Mouse (Mus musculus) forebrain, embryonic 10.5 days (tissue): ENCODE data around the gene Tmed1. TPM values are rescaled to one million over a fixed set of nuclear protein-coding genes. Genes with fewer than 3 reads are reported as not detected.

Source experiments
- DNase-seq: peaks from one replicate; pipeline ENCODE4 v3.0.0-alpha.2; 2017; ENCODE audit warnings: low spot score; ENCODE audit errors: extremely low spot score
- H3K27ac ChIP-seq: fragments of 300-500 bp; sonication (generic); 2 replicates; pipeline ENCODE4 v1.5.1; 2016; ENCODE audit warnings: mild to moderate bottlenecking
- H3K27me3 ChIP-seq: fragments of 300-500 bp; sonication (generic); 2 replicates; pipeline ENCODE4 v1.6.1; 2016; ENCODE audit warnings: mild to moderate bottlenecking; ENCODE audit not compliant: poor library complexity, severe bottlenecking
- H3K36me3 ChIP-seq: fragments of 300-500 bp; sonication (generic); replicated peaks from 2 replicates; pipeline ENCODE4 v1.6.1; 2016; ENCODE audit warnings: mild to moderate bottlenecking, moderate library complexity
- H3K4me1 ChIP-seq: fragments of 300-500 bp; sonication (generic); 2 replicates; pipeline ENCODE4 v1.6.1; 2016
- H3K4me3 ChIP-seq: fragments of 300-500 bp; sonication (generic); 2 replicates; pipeline ENCODE4 v1.5.1; 2016; ENCODE audit warnings: mild to moderate bottlenecking, moderate library complexity
- H3K9me3 ChIP-seq: fragments of 300-500 bp; sonication (generic); 2 replicates; pipeline ENCODE4 v1.6.1; 2016; ENCODE audit warnings: mild to moderate bottlenecking, moderate library complexity
- WGBS: fragments of 180-500 bp; shearing (Covaris S2); methylation state at CpG from one replicate; pipeline ENCODE4 v1.1.7; 2016; 5-methylcytosine and 5-hydroxymethylcytosine counted together
- polyA plus RNA-seq: library from polyadenylated mRNA; unstranded; fragments of >200 nt; fragmentation: Nextera tagmentation; extraction: Ambion mirVana; gene quantifications from 2 replicates; pipeline ENCODE4 v1.2.1, GENCODE M21; 2016

Gene Tmed1
- polyA plus RNA-seq, 1 experiment from 2014 or later: 119 TPM

GRCm38 (mm10) chr9:21517947-21518495 is 8.0 kb upstream of the Tmed1 start:
- no peak overlapping the region for H3K27ac ChIP-seq
- no peaks in the 10 kb centered on the region for H3K4me1 ChIP-seq
- no peaks in the 10 kb centered on the region; the same call in 1 of the 2 replicates for H3K36me3 ChIP-seq
- H3K4me3 ChIP-seq: no peak overlapping the region
- WGBS: 89% methylated on average over 6 of the region's 6 CpGs
- H3K9me3 ChIP-seq: peaks cover 9% of the 10 kb centered on the region; the same call in 1 of the 2 replicates
- DNase-seq: no peak
- H3K27me3 ChIP-seq: no peaks in the 10 kb centered on the region

DNA sequence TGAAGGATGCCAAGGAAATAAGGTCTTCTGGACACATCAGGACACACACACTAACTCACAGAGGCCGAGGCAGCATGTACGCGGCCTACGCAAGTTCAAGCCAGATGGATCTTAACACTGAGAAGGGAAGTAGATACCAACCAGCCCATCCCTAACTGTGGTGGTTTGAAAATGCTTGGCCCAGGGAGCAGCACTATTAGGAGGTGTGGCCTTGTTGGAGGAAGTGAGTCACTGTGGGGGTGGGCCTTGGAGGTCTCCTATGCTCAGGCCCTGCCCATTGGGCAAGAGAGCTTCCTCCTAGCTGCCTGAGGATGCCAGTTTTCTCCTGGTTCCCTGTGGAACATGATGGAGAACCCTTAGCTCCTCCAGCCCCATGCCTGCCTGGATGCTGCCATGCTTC is 3.4 kb upstream of the Tmed1 start:
- H3K9me3 ChIP-seq: peaks cover 4% of the 10 kb centered on the region; the same call in 1 of the 2 replicates

GRCm38 (mm10) chr9:21511052-21511451 is 1.0 kb upstream of the Tmed1 start:
- DNase-seq: no peak
- Histone ChIP-seq H3K4me1 (peaks cover 23% of the 10 kb centered on the region), H3K27ac (peak overlapping the region; percentile 95), H3K27me3 (no peaks in the 10 kb centered on the region), H3K36me3 (peaks cover 32% of the 10 kb centered on the region), H3K9me3 (peaks cover 4% of the 10 kb centered on the region; the same call in 1 of the 2 replicates), H3K4me3 (peak overlapping the region; percentile 80)
- 83% methylated on average over 9 of the region's 9 CpGs for WGBS

More for the DNA sequence above, 3.4 kb upstream of the Tmed1 start:
- Histone ChIP-seq H3K27me3 (no peaks in the 10 kb centered on the region), H3K27ac (no peak overlapping the region), H3K36me3 (peaks cover 8% of the 10 kb centered on the region), H3K4me3 (no peak overlapping the region), H3K4me1 (peaks cover 23% of the 10 kb centered on the region)
- no peak for DNase-seq
- 97% methylated on average over 4 of the region's 4 CpGs for WGBS

GRCm38 (mm10) chr9:21510689-21511015 is 600 bp upstream of the Tmed1 start:
- H3K4me3 ChIP-seq: peak overlapping the region; percentile 80
- DNase-seq: no peak
- peaks cover 23% of the 10 kb centered on the region for H3K4me1 ChIP-seq
- peaks cover 36% of the 10 kb centered on the region for H3K36me3 ChIP-seq
- H3K9me3 ChIP-seq: peaks cover 4% of the 10 kb centered on the region; the same call in 1 of the 2 replicates
- 6% methylated on average over 7 of the region's 7 CpGs for WGBS
- peak overlapping the region; percentile 95 for H3K27ac ChIP-seq
- no peaks in the 10 kb centered on the region for H3K27me3 ChIP-seq

GRCm38 (mm10) chr9:21508871-21509404 is 1.1 kb downstream of the Tmed1 start:
- WGBS: 87% methylated on average over 7 of the region's 7 CpGs
- Histone ChIP-seq H3K27ac (0 out of 2 replicates have a peak overlapping the region, but pooled peaks have one; percentile 95), H3K36me3 (peaks cover 53% of the 10 kb centered on the region)

DNA sequence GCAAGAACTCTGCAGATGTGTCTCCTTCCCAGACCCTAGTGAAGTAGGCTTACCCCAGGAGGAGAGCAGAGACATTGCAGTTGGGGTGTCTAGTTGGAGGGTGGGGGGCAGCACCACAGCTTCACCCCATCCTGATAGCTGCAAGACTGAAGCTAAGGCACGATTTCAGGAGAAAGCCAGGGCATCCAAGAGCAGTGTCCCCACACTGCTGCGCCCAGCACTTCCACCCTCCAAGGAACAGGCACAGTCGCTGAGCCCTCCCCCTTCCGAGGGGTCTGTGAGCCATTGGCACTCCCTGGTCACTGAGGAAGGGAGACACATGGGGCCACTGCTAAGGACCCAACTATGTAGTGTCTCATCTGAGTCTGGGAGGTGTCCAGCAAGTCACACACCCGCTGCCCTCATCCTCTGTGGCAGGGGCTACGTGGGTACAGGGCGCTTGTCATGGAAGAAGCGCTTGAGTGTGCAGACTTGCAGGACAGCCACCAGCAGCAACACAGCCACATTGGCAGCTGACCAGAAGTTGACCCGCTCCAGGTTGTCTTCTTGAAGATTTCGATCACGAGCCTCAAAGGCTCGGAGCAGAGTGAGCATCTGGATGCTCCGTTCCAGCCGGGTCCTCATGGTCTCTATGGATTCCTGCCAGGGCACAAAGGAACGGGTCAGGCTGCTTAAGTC is 2.2 kb downstream of the Tmed1 start:
- WGBS: 90% methylated on average over 15 of the region's 15 CpGs
- H3K4me3 ChIP-seq: no peak overlapping the region
- peaks cover 63% of the 10 kb centered on the region for H3K36me3 ChIP-seq
- no peaks in the 10 kb centered on the region for H3K27me3 ChIP-seq
- no peaks in the 10 kb centered on the region for H3K9me3 ChIP-seq
- H3K4me1 ChIP-seq: peaks cover 23% of the 10 kb centered on the region
- H3K27ac ChIP-seq: no peak overlapping the region
- no peak for DNase-seq

More at GRCm38 (mm10) chr9:21508871-21509404, 1.1 kb downstream of the Tmed1 start:
- Histone ChIP-seq H3K9me3 (peaks cover 4% of the 10 kb centered on the region; the same call in 1 of the 2 replicates), H3K27me3 (no peaks in the 10 kb centered on the region), H3K4me3 (peak overlapping the region; percentile 80), H3K4me1 (peaks cover 23% of the 10 kb centered on the region)
- no peak for DNase-seq

- H3K9me3 ChIP-seq: no peaks in the 10 kb centered on the region
- no peak for DNase-seq
- no peak overlapping the region; the same call in 1 of the 2 replicates for H3K4me3 ChIP-seq
- peaks cover 17% of the 10 kb centered on the region for H3K4me1 ChIP-seq
- H3K27me3 ChIP-seq: no peaks in the 10 kb centered on the region
- H3K27ac ChIP-seq: no peak overlapping the region
- peaks cover 71% of the 10 kb centered on the region for H3K36me3 ChIP-seq
Measured at GRCm38 (mm10) chr9:21505767-21506166, 4.3 kb downstream of the Tmed1 start.

GRCm38 (mm10) chr9:21503352-21503751 is 6.7 kb downstream of the Tmed1 start:
- Histone ChIP-seq H3K36me3 (peaks cover 75% of the 10 kb centered on the region), H3K4me1 (no peaks in the 10 kb centered on the region; the same call in 1 of the 2 replicates), H3K9me3 (no peaks in the 10 kb centered on the region), H3K27ac (no peak overlapping the region), H3K4me3 (no peak overlapping the region), H3K27me3 (no peaks in the 10 kb centered on the region)
- WGBS: 98% methylated on average over 8 of the region's 8 CpGs
- DNase-seq: no peak

DNA sequence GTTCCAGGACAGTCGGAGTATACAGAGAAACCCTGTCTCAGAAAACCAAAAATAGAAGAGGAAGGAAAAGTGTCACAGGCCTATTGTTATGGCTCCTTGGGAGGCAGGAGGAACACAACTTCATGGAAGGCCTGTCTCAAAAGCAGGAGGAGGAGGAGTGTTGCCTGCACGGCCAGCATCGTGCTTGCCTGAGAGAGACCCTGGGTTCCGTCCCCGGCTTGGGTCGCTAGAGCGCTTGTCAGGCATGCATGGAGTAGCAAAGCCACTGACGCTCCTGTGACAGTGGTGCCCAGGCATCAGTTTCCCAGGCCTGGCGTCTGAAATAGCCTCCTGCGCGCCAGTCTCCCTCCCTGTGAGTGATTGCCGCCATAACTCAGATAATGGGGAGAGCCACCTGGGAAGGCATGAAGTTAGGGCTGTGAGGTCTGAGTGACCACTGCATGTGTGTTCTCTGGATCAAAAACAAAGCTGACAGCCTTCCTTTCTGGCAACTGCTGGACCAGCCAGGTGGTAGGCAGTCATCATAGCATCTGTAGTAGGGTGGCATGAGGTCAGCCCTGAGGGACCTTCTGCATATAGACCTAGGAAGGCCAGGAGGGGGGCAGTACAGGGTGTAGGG is 11.7 kb downstream of the Tmed1 start:
- no peaks in the 10 kb centered on the region for H3K27me3 ChIP-seq
- WGBS: 93% methylated on average over 12 of the region's 12 CpGs
- H3K4me1 ChIP-seq: peaks cover 8% of the 10 kb centered on the region; the same call in 1 of the 2 replicates
- H3K36me3 ChIP-seq: peaks cover 59% of the 10 kb centered on the region
- no peak for DNase-seq
- no peak overlapping the region for H3K4me3 ChIP-seq
- no peak overlapping the region for H3K27ac ChIP-seq
- H3K9me3 ChIP-seq: no peaks in the 10 kb centered on the region

DNA sequence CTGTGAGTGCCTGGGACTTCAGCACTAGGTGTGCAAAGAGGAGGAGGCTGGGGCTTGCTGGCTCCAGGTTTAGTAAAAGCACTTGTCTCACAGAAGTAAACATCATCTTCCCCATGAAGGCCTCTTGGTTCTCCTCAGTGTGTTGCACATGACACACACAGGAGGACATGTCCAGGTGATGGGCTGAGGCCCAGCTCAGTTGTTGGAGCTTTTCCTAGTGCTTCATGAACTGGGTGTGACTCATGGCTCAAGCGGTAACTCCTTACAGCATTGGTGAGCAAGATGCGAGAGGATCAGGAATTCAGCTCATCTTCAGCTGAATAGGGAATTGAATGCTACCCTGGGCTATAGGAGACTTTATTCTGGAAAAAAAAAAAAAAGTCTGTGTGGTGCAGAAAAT is 12.4 kb downstream of the Tmed1 start:
- no peaks in the 10 kb centered on the region for H3K27me3 ChIP-seq
- H3K36me3 ChIP-seq: peaks cover 51% of the 10 kb centered on the region
- DNase-seq: no peak
- H3K9me3 ChIP-seq: no peaks in the 10 kb centered on the region
- peaks cover 8% of the 10 kb centered on the region; the same call in 1 of the 2 replicates for H3K4me1 ChIP-seq
- peak overlapping the region; percentile 74 for H3K27ac ChIP-seq
- H3K4me3 ChIP-seq: no peak overlapping the region
- 91% methylated on average over 2 of the region's 2 CpGs for WGBS

- H3K9me3 ChIP-seq: no peaks in the 10 kb centered on the region
- H3K27ac ChIP-seq: peak overlapping the region; percentile 74
- no peaks in the 10 kb centered on the region for H3K27me3 ChIP-seq
- H3K36me3 ChIP-seq: peaks cover 54% of the 10 kb centered on the region
- H3K4me1 ChIP-seq: peaks cover 8% of the 10 kb centered on the region; the same call in 1 of the 2 replicates
- DNase-seq: peak; percentile 25
- H3K4me3 ChIP-seq: no peak overlapping the region
- WGBS: 88% methylated on average over 16 of the region's 16 CpGs
Measured at GRCm38 (mm10) chr9:21497050-21497542, 13.0 kb downstream of the Tmed1 start.

DNA sequence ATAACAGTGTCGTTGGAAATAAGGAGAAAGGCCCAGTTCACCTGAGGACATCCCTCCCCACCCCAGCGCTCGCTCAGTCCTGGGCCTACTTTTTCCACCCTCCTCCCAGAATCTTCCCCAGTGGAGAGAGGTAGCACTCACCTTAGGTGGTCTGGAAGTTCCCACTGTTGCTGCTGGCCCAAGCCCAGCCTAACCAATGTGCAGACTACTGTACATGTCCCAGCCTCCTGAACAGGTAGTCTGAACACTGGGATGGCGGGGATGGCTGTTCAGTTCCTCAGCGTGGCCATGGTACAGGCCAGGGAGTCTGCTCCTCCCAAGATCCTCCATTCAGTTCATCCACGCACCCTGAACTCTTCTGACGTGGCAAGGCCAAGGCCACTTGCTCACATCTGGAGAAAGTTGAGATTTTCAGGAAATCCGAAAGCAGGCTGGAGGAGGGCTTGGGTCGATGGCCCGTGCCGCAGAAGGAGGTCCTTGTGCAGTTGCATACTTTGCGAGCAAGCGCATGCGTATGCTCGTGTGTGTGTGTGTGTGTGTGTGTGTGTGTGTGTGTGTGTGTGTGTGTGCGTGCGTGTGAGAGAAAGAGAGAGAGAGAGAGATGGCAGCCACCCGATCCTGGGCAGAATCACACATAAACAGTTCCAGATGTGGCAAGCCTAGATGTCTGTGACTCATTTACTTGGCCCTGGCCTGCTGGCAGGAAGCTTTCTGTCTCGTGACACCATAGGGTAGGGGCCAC is 13.6 kb downstream of the Tmed1 start:
- H3K4me1 ChIP-seq: peaks cover 8% of the 10 kb centered on the region; the same call in 1 of the 2 replicates
- H3K27me3 ChIP-seq: no peaks in the 10 kb centered on the region
- peak overlapping the region; percentile 77 for H3K27ac ChIP-seq
- 77% methylated on average over 19 of the region's 19 CpGs for WGBS
- H3K4me3 ChIP-seq: peak overlapping the region; percentile 18; the same call in 1 of the 2 replicates
- DNase-seq: peak; percentile 61
- H3K9me3 ChIP-seq: no peaks in the 10 kb centered on the region
- peaks cover 56% of the 10 kb centered on the region for H3K36me3 ChIP-seq
